Mouse (Mus musculus): Measurements from ENCODE around the gene Car12. TPM values are rescaled to one million over a fixed set of nuclear protein-coding genes. Genes with fewer than 3 reads are reported as not detected.

Gene Car12
- total RNA-seq (2015; ENCODE audit: low replicate concordance) (not detected in 2 replicates), total RNA-seq (2017; ENCODE audit: low replicate concordance) (not detected in 2 replicates)

DNA sequence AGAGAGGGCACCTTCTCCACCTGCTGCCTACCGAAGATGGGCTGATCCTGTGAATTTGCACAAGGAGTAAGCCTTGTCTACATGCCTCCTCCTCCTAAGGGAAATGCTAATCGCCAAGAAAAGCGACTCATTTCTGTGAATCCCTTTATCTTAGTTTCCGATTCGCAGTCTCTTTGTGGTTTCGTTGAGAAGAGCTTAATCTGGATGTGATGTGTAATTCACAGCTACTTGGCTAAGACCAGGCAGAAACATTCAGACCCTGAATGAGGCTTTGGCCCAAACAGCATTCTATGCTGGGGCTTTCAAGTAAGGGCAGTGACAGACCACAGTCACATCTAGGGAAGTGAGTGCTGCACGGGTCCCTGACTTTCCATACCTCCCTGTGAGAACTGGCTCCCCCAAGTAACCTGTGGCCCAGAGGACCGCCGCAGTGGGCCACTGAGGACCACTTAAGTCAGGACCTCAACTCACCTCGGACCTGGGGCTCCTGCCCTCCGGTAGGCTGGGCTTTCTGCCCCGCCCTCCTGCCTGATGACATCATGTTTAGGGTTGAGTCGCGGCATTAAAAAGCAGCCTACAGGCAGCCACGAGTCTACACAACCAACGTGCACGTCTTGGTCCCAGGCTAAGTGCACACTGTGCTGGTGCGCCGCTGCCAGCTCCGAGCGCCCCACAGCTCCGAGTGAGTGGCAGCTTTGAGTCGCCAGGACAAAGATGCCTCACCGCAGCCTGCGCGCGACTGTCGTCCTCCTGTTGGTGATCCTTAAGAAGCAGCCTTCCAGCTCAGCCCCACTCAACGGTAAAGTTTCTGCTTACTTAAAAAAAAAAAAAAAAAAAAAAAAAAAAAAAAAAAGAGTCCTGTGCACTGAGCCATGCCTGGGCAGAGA, at the start of gene Car12:
Gene Car12, plus strand, starts transcription at position 552 of the 887 bp plus-strand sequence.
- ATAC-seq (replicated peaks; ENCODE audit: low FRiP score, poor library complexity, severe bottlenecking) = no peak

DNA sequence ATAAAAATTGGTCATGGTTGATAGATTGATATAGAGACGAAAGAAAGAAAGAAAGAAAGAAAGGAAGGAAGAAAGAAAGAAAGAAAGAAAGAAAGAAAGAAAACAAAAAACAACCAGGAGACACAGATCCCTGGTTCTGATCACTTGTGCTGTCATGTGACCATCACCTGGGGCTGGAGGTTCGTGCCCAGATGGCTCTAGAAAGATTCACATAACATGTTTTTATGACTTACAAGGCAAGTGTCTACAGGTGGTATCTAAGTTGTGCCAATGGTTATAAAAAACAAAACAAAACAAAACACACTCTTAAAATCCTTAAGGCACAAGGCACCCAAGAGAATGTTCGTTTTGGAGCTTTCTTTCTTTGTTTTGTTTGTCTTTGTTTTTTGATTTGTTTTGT, 49.7 kb upstream of the Car12 start:
- ATAC-seq (replicated peaks; ENCODE audit: low FRiP score, poor library complexity, severe bottlenecking) = no peak

DNA sequence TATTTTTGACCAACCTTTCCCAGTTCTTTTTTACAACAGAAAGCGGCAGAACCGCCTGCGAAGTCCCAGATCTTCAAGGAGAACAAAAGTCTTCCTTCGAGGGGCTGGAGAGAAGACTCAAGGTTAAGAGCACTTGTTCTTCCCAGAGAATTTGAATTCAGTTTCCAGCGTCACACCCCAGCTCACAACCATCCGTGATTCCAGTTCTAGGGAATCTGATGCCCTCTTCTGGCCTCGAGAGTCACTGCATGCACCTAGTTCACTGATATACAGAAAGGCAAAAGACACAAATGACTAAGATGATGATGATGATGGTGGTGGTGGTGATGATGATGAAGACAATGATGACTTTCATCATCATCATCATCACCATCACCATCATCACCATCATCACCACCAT, 48.9 kb upstream of the Car12 start:
- no peak for ATAC-seq (replicated peaks; ENCODE audit: low FRiP score, poor library complexity, severe bottlenecking)

DNA sequence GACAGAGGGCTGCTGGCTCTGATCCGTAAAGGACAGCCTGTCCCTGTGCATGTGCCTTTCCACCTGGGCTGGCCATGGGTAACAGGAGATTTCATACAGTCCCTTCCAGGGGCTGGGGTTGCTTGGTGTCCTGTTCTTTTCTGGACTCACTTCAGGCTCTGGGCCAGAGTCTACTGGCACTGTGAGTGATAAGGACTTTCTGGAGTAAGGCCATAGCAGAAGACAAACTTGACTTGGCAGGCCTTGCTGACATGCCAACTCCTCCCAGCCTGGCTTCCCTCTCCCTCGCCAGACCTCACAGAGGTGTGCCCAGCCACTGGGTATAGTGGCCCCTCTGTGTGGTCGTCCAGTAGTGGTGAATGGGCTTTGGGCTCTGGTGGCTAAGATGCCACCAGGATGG, 47.3 kb upstream of the Car12 start:
- ATAC-seq (replicated peaks; ENCODE audit: low FRiP score, poor library complexity, severe bottlenecking) = no peak

DNA sequence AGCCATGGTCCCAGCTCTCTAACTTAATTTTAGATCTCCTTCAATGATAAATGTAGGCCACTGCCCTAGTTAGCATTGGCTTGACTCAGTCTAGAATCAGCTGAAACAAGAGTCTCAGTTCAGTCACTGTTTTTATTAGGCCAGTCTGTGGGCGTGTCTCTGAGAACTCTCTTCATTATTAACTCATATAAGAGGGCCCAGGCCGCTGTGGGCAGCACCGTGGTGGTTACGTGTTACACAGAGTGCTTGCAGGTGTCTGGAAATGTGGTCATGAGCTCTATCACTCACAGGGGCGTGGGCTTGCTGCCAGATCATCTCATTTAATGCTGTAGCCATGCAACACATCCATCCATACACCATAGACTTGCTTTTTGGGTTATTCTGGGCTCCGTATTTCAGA, 46.4 kb upstream of the Car12 start:
- no peak for ATAC-seq (replicated peaks; ENCODE audit: low FRiP score, poor library complexity, severe bottlenecking)

DNA sequence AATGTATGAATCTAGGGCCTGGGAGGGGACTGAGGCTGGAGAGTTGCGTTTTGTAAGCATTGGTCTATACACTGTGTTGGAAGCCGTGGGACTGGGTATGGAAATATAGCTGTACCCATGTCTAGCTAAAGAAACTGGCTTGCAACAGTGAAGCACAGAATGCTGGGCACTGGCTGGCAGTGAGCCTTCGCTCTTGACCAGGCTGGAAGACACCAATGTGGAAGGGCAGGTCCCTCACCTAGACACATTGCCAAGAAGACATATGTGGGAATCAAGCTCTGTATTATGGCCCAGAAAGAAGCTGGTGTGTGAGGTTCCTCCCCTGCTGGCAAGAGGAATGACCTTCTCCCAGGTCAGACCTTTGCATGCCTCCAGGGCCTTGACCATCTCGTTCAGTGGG, 45.6 kb upstream of the Car12 start:
- ATAC-seq (replicated peaks; ENCODE audit: low FRiP score, poor library complexity, severe bottlenecking) = no peak

DNA sequence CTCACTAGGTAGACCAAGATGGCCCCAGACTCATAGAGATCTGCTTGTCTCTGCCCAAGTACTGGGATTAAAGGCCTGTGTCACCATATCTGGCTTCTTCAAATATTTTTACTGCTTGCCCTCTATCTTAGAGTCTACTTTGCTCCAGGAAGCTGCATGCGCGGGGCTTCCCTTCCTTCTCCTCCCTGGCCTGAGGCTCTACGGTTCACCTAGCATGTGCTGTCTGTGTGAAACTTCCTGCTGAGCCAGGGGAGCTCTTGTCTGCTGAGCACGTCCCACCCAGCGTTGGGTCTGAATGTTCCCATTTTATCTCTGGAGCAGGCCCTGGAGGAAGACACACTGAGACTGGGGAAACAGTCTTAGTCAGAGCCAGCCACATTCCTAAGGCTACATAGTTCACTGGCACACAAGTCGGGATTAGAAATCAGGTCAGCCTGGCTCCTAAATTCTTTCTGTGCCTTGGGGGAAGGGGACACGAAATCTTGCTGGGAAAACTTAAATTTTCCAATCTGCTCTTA, 43.9 kb upstream of the Car12 start:
- ATAC-seq (replicated peaks; ENCODE audit: low FRiP score, poor library complexity, severe bottlenecking) = no peak

DNA sequence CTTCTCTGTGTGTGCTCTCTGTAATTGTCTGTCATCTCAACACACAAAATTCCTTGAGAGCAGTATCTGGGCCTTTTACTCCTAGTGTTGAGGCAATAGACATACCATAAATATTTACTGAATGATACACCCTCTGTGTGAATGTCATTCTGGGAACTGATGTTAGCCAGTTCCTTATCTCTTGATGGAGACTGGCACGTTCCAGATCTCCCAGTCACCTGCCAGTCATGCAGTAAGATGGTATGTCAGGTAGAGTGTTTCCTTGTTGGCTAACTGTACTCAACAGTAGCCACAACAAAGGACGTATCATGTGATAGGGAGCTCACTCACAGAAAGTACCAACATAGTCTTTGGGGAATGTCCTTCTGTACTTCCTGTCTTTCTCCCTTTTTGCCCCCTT, 39.7 kb upstream of the Car12 start:
- ATAC-seq (replicated peaks; ENCODE audit: low FRiP score, poor library complexity, severe bottlenecking) = no peak

DNA sequence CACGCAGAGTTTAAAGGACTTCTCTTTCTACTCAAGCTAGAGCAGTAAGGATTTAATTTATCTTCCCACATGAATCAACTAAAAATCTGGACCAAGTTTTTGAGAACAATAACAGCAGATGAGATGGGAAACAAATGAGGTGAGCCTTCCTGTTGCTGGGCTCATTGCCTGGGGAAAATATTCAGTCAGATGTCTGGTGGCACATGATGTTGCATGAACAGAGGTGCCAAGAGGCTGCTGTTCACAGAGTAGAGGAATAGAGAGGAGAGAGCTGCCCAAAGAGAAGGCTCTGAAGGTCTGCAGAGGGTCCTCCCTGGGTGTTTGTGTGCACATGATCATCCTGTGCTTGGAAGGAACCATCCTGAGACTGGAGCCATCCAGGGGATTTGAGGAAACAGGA, 37.9 kb upstream of the Car12 start:
- no peak for ATAC-seq (replicated peaks; ENCODE audit: low FRiP score, poor library complexity, severe bottlenecking)

DNA sequence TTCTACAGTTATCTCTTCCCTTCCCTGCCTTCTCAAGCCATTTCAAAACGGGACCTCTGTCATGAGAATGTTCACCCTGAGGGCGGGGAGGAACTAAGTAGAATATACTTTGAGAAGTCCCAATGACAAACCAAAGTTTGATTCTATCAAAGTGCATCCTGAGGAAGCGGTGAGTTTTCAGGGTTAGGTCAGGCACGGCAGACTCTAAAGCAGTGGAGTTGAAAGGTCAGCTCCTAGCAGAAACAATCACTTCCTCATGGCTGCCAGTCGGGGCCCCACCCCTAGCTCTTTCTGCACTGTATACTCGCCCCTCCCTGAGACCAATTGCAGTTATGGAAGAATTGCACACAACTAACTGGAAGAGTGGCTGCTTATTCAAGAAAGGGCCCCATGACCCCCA, 33.4 kb upstream of the Car12 start:
- no peak for ATAC-seq (replicated peaks; ENCODE audit: low FRiP score, poor library complexity, severe bottlenecking)

DNA sequence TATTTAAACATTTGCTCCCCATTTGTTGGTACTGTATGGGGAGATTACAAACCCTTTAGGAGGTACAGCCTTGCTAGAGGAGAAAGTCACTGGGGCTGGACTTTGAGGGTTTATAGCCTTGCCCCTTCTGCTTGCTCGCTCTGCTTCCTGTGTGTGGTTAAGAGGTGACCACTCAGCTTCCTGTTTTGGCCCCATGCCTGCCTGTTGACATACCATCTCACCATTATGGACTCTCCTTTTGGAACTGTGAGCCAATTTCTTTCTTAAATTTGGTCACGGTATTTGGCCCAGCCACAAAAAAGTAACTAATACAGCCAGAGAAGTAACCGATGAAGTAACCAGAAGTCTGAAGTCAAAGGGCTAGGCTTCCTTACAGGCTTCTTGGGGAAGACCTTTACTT, 30.7 kb upstream of the Car12 start:
- ATAC-seq (replicated peaks; ENCODE audit: low FRiP score, poor library complexity, severe bottlenecking) = no peak

DNA sequence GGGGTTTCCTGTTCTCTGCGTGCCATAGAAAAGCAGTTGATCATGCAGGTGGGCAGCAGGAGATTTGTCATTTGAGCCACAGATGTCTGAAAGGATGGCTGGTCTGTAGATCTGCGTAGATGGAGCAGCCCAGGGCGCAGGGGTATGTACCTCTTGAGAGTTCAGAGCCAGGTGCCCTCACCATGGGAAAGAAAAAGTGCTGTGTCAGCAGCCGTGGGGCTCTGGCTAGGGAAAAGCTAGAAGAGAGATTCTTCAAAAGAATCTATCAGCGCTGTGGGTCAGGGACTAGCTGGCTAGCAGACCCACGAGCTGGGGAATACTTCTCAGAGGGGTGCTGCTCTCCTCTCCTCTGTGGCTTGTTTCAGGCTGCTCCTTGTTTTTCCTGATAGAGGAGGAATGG, 27.8 kb upstream of the Car12 start:
- ATAC-seq (replicated peaks; ENCODE audit: low FRiP score, poor library complexity, severe bottlenecking) = no peak

DNA sequence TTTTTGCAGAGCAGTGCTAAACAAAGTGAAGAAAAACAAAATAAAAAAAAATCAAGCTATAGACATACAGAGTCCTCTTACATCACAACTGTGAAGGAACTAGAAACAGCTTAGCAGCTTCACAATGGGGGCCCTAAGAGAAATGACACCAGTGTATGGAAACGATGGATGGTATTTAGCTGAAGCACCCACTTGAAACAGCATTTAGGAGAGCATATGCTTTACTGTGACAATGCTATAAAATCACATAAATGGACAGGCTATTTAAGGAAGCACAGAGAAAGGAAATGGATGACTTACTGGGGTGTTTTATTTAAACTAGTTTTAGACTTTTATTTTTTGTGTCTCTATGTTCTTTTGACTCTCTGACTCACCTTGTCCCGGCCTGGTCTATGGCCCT, 25.8 kb upstream of the Car12 start:
- no peak for ATAC-seq (replicated peaks; ENCODE audit: low FRiP score, poor library complexity, severe bottlenecking)

DNA sequence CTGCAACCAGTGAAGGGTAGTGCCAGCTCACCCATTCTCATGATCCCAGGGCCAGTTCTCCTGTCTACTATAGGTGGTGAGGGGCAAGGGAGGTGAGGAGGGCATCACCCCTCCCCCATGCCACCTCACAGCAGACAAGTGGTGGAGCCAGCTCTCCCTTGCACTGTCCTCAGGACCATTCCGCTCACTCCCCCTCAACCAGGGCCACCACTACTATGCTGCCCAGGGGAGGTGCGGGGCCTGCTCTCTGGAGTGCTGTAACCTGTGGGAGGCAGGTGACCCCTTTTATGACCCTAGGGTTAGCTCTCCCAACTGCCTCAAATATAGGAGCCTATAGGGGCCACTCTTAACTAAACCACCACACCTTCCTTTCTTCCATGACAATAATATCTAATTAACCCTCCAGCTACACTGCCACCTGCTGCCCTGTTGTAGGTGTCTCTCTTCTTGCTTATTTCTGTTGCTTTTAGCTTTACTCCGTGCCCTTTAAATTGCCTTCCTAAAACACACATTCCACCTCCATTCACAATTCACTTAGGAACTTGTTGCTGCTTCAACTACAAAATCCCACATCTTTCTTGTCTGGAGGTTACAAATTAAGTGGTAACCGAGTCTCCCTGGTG, 21.7 kb upstream of the Car12 start:
- no peak for ATAC-seq (replicated peaks; ENCODE audit: low FRiP score, poor library complexity, severe bottlenecking)

DNA sequence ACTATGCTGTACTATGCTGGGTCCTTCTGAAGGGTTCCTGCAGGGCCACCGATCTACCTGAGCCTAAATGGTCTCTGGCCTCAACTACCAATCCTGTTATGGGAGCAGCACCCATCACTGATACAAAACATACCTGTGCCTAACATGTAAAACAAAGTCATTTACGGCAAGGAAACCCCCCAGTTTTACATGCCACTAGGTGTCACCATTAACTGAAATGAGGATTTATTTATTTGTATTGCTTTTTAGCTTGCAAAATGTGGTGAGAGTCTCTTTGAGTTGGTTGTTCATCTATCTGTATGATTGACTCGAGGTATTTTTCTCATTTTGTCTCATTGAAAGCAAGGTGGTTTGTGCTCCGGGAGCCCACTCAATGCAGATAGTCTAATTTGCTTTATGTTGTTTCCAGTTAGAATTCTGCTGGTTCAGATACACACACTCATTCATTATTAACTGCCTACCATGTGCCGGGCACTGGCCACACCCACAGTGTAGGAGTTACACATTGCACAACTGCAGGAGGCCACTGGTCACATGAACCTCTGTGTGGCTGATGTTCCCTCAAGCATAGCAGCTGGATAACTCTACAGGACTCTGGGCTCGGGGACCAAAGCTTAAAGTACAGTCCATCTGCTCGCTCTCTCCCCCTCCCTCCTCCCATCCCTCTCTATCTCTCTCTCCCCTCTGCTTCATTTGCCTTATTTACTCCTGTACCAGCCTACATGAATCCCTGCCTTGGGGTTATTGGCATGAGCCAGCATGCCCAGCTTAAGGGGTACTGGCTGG, 15.9 kb upstream of the Car12 start:
- ATAC-seq (replicated peaks; ENCODE audit: low FRiP score, poor library complexity, severe bottlenecking) = no peak

DNA sequence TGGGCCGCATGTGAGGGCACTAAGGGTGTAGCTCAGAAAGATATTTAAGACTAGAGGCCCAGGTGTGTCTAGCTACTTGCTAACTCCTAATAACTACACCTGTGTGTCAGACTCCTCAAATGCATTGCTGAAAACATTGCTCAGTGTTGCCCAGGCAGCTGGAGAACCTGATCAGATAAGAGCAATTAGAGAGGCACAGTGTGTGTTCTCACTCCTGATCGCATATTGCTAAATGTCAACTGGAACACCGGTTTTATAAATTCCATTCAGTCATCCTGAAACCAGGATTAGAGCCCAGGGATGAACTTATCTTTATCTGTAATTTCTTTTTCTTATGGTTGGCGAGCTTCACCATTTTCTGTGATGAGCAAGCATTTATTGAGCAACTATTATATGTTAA, 13.7 kb upstream of the Car12 start:
- ATAC-seq (replicated peaks; ENCODE audit: low FRiP score, poor library complexity, severe bottlenecking) = no peak

DNA sequence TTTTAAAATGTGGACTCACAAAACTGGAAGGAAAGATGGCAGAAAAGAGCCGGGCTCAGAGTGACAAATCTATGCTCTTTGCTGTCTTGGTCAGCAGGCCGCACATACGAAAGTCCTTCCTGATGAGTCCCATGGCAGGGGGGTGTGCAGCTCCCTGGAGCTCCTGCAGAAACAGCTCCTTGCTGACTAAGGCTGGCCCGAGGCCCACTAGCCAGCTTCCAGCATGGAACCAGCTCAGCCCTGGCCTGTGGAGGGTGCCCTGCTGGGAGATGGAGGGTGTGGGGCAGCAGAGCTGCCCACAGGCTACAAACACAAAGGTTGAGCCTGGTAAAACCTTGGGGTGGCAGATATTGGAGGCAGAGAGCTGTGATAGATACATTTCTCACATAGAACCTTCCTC, 10.5 kb upstream of the Car12 start:
- no peak for ATAC-seq (replicated peaks; ENCODE audit: low FRiP score, poor library complexity, severe bottlenecking)

DNA sequence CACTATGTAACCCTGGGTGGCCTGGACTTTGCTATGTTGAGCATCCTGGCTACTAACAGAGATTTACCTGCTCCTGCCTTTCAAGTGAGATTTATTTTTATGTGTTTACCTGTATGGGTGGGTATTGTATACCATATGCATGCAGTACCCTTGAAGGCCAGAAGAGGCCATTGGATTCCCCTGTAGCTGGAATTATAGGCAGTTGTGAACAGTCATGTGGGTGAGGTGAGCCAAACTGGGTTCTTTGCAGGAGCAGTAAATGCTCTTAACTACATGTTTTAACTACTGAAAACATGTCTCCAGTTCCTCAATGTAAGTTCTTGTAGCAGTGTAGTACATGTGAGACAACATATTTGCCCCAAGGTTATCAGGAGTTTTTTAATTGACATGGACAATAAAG, 8.1 kb upstream of the Car12 start:
- ATAC-seq (replicated peaks; ENCODE audit: low FRiP score, poor library complexity, severe bottlenecking) = no peak; the same call in 1 of the 2 replicates

DNA sequence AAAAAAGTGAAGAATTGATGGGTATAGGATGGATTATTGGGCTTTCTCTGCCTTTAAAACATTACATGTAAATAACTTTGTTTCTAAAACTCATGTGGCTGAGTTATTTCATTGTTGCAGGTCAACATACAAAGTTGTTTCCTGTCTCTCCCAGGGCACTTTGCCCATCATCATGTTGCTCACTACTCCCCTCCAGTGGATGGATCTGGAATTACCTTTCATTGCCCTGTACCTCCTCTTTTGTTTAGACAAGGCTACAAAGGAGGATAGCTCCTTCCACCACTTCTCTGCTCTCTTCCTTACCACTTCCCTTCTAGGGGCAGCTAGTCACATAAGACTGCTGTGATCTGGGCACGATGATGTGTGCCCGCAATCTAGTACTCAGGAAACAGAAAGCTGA, 7.7 kb upstream of the Car12 start:
- peak; percentile 71 for ATAC-seq (replicated peaks; ENCODE audit: low FRiP score, poor library complexity, severe bottlenecking)

DNA sequence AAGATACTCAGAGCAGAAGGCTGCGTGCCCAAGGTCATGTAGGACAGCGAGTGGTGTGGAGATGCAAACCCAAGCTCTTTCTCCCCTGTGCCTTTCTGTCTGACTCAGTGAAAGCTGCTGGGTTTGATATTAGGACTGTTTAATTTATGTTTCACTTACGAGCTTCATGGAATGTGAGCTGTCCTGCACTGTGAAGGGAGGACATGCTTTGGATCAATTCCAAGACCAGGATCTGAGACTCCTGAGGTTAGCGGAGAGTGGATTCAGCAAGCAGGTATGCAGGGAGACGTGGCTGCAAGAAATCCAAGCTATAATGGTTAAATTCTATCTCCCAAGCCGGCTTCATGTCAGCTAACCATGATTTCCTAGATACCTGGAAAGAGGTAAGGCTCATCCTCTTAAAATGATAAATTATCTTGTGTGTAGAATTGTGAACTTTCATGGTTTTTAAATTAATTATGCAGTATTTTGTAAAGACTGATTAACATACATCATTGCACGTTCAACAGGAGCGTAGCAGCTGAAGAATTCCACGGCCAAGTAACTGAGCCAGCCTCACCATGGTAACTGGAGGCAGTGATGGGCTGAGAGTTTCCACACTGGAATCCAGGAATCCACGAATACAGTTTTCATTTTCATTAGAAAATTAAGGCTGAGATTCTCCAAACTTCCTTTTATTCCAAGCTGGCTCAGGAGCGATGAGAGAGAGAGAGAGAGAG, 5.3 kb upstream of the Car12 start:
- no peak for ATAC-seq (replicated peaks; ENCODE audit: low FRiP score, poor library complexity, severe bottlenecking)

Measured in erythroid progenitor cell, adult 5-6 weeks (primary cell).